Mouse (Mus musculus) liver, adult (tissue): ENCODE data around the gene Ctsl.

Source experiments
- GATA4 ChIP-seq: IDR thresholded peaks from 2 replicates; pipeline ENCODE4 v1.6.1; 2014; ENCODE audit warnings: mild to moderate bottlenecking, low read length; ENCODE audit not compliant: insufficient replicate concordance

Ctsl gene

GRCm38 (mm10) chr13:64344082-64344501, 26.6 kb downstream of the Ctsl start:
- no peak for TF ChIP-seq GATA4

- no peak for TF ChIP-seq GATA4
These were observed 27.1 kb downstream of the Ctsl start for GRCm38 (mm10) chr13:64343598-64343997.

- no peak for TF ChIP-seq GATA4
These were observed 35.1 kb downstream of the Ctsl start for GRCm38 (mm10) chr13:64335546-64336132.

- no peak for TF ChIP-seq GATA4
These were observed 37.6 kb downstream of the Ctsl start for GRCm38 (mm10) chr13:64333102-64333501.

GRCm38 (mm10) chr13:64332321-64332720, 38.4 kb downstream of the Ctsl start:
- no peak for TF ChIP-seq GATA4

- no peak for TF ChIP-seq GATA4
These were observed 48.0 kb downstream of the Ctsl start for GRCm38 (mm10) chr13:64322561-64323281.

GRCm38 (mm10) chr13:64320334-64320733, 50.4 kb downstream of the Ctsl start:
- peak; percentile 54; the same call in 1 of the 2 replicates for TF ChIP-seq GATA4

- TF ChIP-seq GATA4 = no peak
These were observed 50.9 kb downstream of the Ctsl start for GRCm38 (mm10) chr13:64319782-64320181.

GRCm38 (mm10) chr13:64318355-64318754, 52.3 kb downstream of the Ctsl start:
- no peak for TF ChIP-seq GATA4

- no peak for TF ChIP-seq GATA4
These were observed 55.1 kb downstream of the Ctsl start for GRCm38 (mm10) chr13:64315483-64316050.

- TF ChIP-seq GATA4 = no peak
These were observed 56.6 kb downstream of the Ctsl start for GRCm38 (mm10) chr13:64314041-64314440.

- TF ChIP-seq GATA4 = no peak
These were observed 57.8 kb downstream of the Ctsl start for GRCm38 (mm10) chr13:64312916-64313289.

- no peak for TF ChIP-seq GATA4
These were observed 58.4 kb downstream of the Ctsl start, which contains the start of gene Aaed1 for GRCm38 (mm10) chr13:64312024-64312915. Aaed1 (minus strand) TSS chr13:64312710.

- no peak for TF ChIP-seq GATA4
These were observed 59.4 kb downstream of the Ctsl start for GRCm38 (mm10) chr13:64311266-64311665.

- no peak; the same call in 1 of the 2 replicates for TF ChIP-seq GATA4
These were observed 60.1 kb downstream of the Ctsl start for GRCm38 (mm10) chr13:64310585-64310984.
